Mouse (Mus musculus) embryonic facial prominence, embryonic 11.5 days (tissue): Measurements from ENCODE around the gene Iqsec1. TPM values are rescaled to one million over a fixed set of nuclear protein-coding genes. Genes with fewer than 3 reads are reported as not detected.
A peak's percentile ranks its signal among the peaks of the same experiment; 100 is the strongest.

Experiments used
- ATAC-seq: fragments of 200-750 bp; cut with Nextera tagmentation; replicated peaks from 2 replicates; pipeline ENCODE4 v1.8.0; 2017; ENCODE audit warnings: low read depth; ENCODE audit not compliant: insufficient number of reproducible peaks, low FRiP score, low TSS enrichment
- DNase-seq: peaks from one replicate; pipeline ENCODE4 v3.0.0-alpha.2; 2015; ENCODE audit warnings: low spot score
- H3K27ac ChIP-seq: fragments of 300-500 bp; sonication (generic); replicated peaks from 2 replicates; pipeline ENCODE4 v1.5.1; 2014; ENCODE audit warnings: mild to moderate bottlenecking, low read depth, low read length, control low read depth
- H3K27me3 ChIP-seq: fragments of 300-500 bp; sonication (generic); 2 replicates; pipeline ENCODE4 v1.6.1; 2014; ENCODE audit warnings: mild to moderate bottlenecking, low read length, moderate library complexity, mixed read lengths; ENCODE audit not compliant: control insufficient read depth, insufficient read depth
- H3K36me3 ChIP-seq: fragments of 300-500 bp; sonication (generic); replicated peaks from 2 replicates; pipeline ENCODE4 v1.6.1; 2014; ENCODE audit warnings: low read depth, mild to moderate bottlenecking, low read length, moderate library complexity, mixed read lengths; ENCODE audit not compliant: control insufficient read depth, insufficient read depth
- H3K4me1 ChIP-seq: fragments of 300-500 bp; sonication (generic); 2 replicates; pipeline ENCODE4 v1.6.1; 2014; ENCODE audit warnings: low read length, mixed read lengths; ENCODE audit not compliant: control insufficient read depth, insufficient read depth
- H3K4me2 ChIP-seq: fragments of 300-500 bp; sonication (generic); 2 replicates; pipeline ENCODE4 v1.6.1; 2014; ENCODE audit warnings: low read depth, mild to moderate bottlenecking, control low read depth, low read length, moderate library complexity
- H3K4me3 ChIP-seq: fragments of 300-500 bp; sonication (generic); 2 replicates; pipeline ENCODE4 v1.5.1; 2014; ENCODE audit warnings: low read depth, low read length, control low read depth
- H3K9ac ChIP-seq: fragments of 300-500 bp; sonication (generic); replicated peaks from 2 replicates; pipeline ENCODE4 v1.6.1; 2014; ENCODE audit warnings: mild to moderate bottlenecking, control low read depth, low read length
- H3K9me3 ChIP-seq: fragments of 300-500 bp; sonication (generic); replicated peaks from 2 replicates; pipeline ENCODE4 v1.6.1; 2016; ENCODE audit warnings: mild to moderate bottlenecking, low read length, inconsistent platforms, mixed read lengths; ENCODE audit not compliant: control insufficient read depth
- WGBS: fragments of 180-500 bp; shearing (Covaris S2); extraction: QIAGEN DNeasy Blood & Tissue Kit; methylation state at CpG from one replicate; pipeline ENCODE4 v1.1.7; 2014; 5-methylcytosine and 5-hydroxymethylcytosine counted together
- polyA plus RNA-seq: library from polyadenylated mRNA; unstranded; fragments of >200 nt; fragmentation: Nextera tagmentation; extraction: Ambion mirVana; gene quantifications from 2 replicates; pipeline ENCODE4 v1.2.1, GENCODE M21; 2014

Iqsec1 gene
- polyA plus RNA-seq, 1 experiment from 2014 or later, result 6.1 TPM

DNA sequence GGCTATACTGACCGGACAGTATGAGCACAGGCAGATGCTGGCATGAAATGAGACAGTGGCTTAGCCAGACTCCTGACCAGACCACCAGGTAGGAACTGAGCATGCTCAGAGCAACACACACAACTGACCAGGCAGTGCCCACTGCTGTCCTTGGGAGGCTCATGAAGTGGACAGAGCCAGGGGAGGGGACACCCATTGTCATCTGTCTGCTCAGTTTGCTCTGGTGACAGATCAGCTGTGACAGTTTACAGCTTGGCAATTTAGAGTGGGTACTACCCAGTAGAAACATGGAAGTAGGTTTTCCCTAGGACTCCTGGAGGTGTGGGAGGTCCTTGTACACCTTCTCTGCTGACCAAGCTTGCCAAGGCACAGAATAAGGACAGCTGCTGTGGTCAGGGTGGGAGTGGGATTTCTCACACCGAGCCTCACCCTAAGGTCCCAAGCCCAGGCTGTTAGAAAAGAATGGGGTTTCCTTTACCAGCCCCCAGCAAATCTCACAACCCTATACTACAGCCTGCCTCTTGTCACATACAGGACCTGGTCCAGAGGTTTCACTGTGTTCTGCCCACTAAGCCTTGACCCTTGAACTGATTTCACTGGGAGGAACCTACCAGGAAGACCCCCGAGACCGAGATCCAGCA is 253.0 kb downstream of the Iqsec1 start:
- Histone ChIP-seq H3K4me2 (peak overlapping the region; percentile 92), H3K9me3 (no peaks in the 10 kb centered on the region), H3K9ac (peak overlapping the region; percentile 68), H3K27ac (no peak overlapping the region), H3K4me3 (peak overlapping the region; percentile 82), H3K27me3 (no peaks in the 10 kb centered on the region), H3K4me1 (no peaks in the 10 kb centered on the region; the same call in 1 of the 2 replicates), H3K36me3 (no peaks in the 10 kb centered on the region)
- WGBS, result 32% methylated on average over 4 of the region's 4 CpGs
- ATAC-seq, result 0 out of 2 replicates have a peak, but pooled peaks have one; percentile 0
- DNase-seq, result no peak

DNA sequence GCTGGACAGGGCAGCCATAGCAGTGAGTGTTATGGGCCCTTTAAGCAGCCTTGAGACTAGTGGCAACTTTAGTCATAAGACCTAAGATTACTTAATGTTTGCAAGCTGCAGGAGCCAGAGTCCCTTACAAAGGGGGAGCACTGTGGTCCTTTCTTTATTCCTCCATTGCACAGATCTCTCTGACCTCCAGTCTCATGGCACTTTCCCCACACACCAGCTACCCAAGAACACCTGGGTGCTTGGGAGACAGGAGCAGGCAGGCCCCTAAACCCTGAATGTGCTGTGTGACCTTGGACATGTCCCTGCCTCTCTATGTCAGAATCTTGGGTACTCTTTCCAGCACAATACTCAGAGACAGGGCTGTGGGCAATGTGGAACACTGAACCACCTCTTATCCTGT is 253.7 kb downstream of the Iqsec1 start:
- no peak overlapping the region for H3K9ac ChIP-seq

DNA sequence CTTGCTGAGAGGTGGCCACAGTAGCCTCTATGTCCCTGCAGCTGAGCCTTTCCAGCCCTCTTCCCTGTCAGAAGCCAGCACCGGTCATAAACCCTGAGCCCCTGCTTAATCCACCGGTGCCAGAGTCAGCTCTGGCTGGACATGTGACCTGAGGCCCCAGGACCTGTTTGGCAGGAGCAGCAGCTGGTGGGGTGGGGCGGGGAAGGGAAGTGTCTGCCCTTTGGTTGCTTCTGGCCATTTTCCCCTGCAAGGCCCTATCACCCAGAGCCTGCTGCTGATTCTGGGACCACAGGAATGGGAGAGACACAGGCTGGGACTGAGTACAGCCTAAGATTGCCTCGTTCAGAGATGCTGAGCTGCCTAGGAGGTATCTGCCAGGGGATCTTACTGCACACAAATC is 257.2 kb downstream of the Iqsec1 start:
- H3K27ac ChIP-seq, result no peak overlapping the region
- DNase-seq (no peak), ATAC-seq (no peak)
- H3K36me3 ChIP-seq, result no peaks in the 10 kb centered on the region
- H3K27me3 ChIP-seq, result no peaks in the 10 kb centered on the region
- H3K9ac ChIP-seq, result no peak overlapping the region
- 25% methylated on average over 4 of the region's 4 CpGs for WGBS
- H3K4me2 ChIP-seq, result no peak overlapping the region
- H3K4me1 ChIP-seq, result no peaks in the 10 kb centered on the region
- H3K9me3 ChIP-seq, result no peaks in the 10 kb centered on the region
- H3K4me3 ChIP-seq, result no peak overlapping the region

More for the DNA sequence above, 253.7 kb downstream of the Iqsec1 start:
- Histone ChIP-seq H3K27me3 (no peaks in the 10 kb centered on the region), H3K4me1 (no peaks in the 10 kb centered on the region; the same call in 1 of the 2 replicates), H3K4me2 (no peak overlapping the region), H3K27ac (no peak overlapping the region), H3K9me3 (no peaks in the 10 kb centered on the region), H3K4me3 (no peak overlapping the region), H3K36me3 (no peaks in the 10 kb centered on the region)
- no peak for DNase-seq
- no peak for ATAC-seq

DNA sequence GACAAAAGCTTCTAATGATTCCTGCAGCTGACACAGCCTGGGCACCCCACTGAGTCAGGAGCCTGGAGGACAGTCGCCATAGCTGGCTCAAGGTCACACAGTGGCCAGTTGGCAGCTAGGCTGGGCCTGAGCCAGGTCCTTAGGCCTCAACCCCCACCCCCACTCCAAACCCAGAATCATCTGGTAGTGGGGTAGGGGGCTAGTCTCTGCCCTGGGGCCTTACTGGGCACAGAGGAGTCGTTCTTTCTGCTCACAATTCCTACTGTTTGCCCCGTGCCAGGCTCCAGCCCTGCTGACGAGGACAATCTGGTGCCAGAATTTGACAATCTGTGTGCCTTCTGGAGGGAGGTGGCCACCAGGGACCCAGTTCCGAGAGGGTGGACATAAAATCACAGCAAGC is 258.7 kb downstream of the Iqsec1 start:
- DNase-seq (no peak), ATAC-seq (no peak)
- Histone ChIP-seq H3K27me3 (no peaks in the 10 kb centered on the region), H3K4me1 (no peaks in the 10 kb centered on the region), H3K27ac (no peak overlapping the region), H3K4me2 (no peak overlapping the region), H3K9me3 (no peaks in the 10 kb centered on the region), H3K4me3 (no peak overlapping the region), H3K36me3 (no peaks in the 10 kb centered on the region), H3K9ac (no peak overlapping the region)
- WGBS, result 36% methylated on average over 5 of the region's 5 CpGs

DNA sequence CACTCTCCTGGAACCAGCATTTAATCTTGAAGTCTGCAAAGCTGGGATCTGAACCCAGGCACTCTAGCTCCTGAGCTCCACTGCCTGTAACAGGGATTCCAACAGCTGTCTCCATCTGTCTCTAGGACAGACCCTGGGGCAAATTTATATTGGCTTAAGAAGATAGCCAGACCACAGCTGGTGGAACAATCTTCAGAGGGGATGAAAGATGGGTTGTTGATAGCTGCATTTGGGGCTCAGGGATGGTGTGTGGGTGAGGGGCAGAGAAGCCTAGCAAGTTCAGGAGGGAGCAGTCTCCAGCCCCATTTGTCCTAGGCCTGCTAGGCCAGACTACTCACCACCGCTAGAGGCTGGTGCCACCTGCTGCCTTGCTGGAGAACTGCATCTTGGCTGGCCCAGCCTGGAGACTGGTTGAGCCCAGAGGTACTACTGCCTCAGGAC is 260.0 kb downstream of the Iqsec1 start:
- Histone ChIP-seq H3K36me3 (no peaks in the 10 kb centered on the region), H3K9ac (no peak overlapping the region), H3K27me3 (no peaks in the 10 kb centered on the region), H3K27ac (no peak overlapping the region), H3K4me3 (no peak overlapping the region), H3K9me3 (no peaks in the 10 kb centered on the region), H3K4me2 (no peak overlapping the region), H3K4me1 (no peaks in the 10 kb centered on the region; the same call in 1 of the 2 replicates)
- 0% methylated on average over 1 of the region's 1 CpGs for WGBS
- peak; percentile 86 for DNase-seq
- ATAC-seq, result peak; percentile 61

DNA sequence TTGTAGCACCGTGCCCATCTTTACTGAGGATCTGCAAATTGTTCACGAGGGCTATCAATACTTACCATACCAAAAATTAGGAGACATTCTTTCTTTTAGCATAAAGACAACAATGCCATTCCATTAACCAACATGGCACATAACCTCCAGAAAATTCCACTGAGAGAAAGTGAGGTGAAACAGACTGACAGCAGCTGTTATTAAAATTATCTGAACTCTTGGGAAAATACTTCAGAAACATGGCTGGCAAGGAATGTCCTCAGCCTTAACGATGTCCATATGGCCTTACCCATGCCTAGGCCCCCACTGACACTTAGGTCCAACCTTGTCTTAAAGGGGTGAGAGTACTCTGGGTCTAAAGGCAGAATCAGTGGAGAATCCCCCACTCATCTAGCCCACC is 260.7 kb downstream of the Iqsec1 start:
- H3K4me3 ChIP-seq, result no peak overlapping the region
- no peaks in the 10 kb centered on the region for H3K36me3 ChIP-seq
- no peak overlapping the region for H3K4me2 ChIP-seq
- no peaks in the 10 kb centered on the region for H3K9me3 ChIP-seq
- H3K27ac ChIP-seq, result no peak overlapping the region
- DNase-seq, result no peak
- H3K27me3 ChIP-seq, result no peaks in the 10 kb centered on the region
- ATAC-seq, result no peak
- WGBS, result 66% methylated on average over 3 of the region's 3 CpGs
- no peaks in the 10 kb centered on the region; the same call in 1 of the 2 replicates for H3K4me1 ChIP-seq
- H3K9ac ChIP-seq, result no peak overlapping the region

DNA sequence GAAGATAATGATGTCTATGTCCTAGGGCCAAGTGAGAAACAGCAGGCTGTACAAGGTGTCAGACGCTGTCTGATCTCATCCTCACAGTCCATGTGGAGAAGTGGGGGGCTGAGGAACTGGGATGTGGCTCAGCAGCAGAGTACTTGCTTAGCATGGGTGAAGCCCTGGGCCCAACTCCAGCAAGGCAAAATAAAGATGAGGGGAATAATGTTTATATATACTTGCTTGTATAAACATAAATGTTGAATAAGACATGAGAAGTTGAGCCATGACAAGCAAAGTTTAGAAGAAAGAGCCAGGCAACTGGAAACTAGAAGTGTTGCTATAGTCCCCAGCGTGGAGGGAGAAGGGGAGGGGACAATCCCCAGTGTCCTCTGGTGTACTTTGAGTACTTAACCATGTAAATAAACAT is 261.8 kb downstream of the Iqsec1 start:
- Histone ChIP-seq H3K4me1 (no peaks in the 10 kb centered on the region; the same call in 1 of the 2 replicates), H3K9me3 (no peaks in the 10 kb centered on the region), H3K27me3 (no peaks in the 10 kb centered on the region), H3K36me3 (no peaks in the 10 kb centered on the region), H3K27ac (no peak overlapping the region), H3K4me3 (no peak overlapping the region), H3K4me2 (no peak overlapping the region), H3K9ac (no peak overlapping the region)
- WGBS, result 69% methylated on average over 2 of the region's 2 CpGs
- ATAC-seq (no peak), DNase-seq (no peak)

DNA sequence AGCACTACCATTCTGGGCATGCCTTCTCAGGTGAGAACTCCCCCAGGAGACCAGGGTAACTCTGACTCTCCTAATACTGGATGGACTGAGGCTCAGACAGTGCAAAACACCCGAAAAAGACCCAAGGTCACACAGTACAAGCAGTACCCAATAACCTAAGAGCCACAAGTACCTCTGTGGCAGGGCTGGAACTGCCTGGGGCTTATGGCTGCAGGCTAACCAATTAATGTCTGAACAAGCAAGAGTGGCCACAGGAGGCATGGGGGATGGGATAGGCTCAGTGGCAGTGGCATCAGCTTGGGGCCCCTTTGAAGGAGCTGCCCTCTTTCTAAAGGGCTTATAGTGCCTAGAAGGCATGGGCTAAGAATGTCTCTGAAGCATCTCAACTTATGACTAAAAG is 263.0 kb downstream of the Iqsec1 start:
- Histone ChIP-seq H3K9ac (no peak overlapping the region), H3K36me3 (no peaks in the 10 kb centered on the region), H3K4me2 (no peak overlapping the region), H3K27me3 (no peaks in the 10 kb centered on the region), H3K9me3 (no peaks in the 10 kb centered on the region), H3K4me3 (no peak overlapping the region), H3K4me1 (no peaks in the 10 kb centered on the region; the same call in 1 of the 2 replicates), H3K27ac (no peak overlapping the region)
- 68% methylated on average over 1 of the region's 1 CpGs for WGBS
- ATAC-seq (no peak), DNase-seq (no peak)
